Comparison of ENCODE assay signal across 19 mouse cellular contexts in genomic region chr16:21878834-21879233, GRCm38 (mm10).
"Had no signal": no experiment of that assay in that cellular context is flagged by ENCODE, and none has a peak within 500 bp of the region (broad histone marks: within the 10 kb centered on the region; RNA-seq: fewer than 3 reads in every experiment).

No protein-coding gene starts in this region.

- H3K27ac ChIP-seq: liver, embryonic 15.5 days; midbrain, embryonic 10.5 days; midbrain, embryonic 12.5 days; neural tube, embryonic 12.5 days had no signal

- H3K9me3 ChIP-seq: liver, embryonic 15.5 days; midbrain, embryonic 10.5 days; midbrain, embryonic 12.5 days; neural tube, embryonic 12.5 days had no signal

- H3K36me3 ChIP-seq: liver, embryonic 15.5 days; midbrain, embryonic 10.5 days; midbrain, embryonic 12.5 days; neural tube, embryonic 12.5 days had no signal

- H3K4me1 ChIP-seq: liver, embryonic 15.5 days had no signal

- H3K4me3 ChIP-seq: liver, embryonic 15.5 days; midbrain, embryonic 10.5 days; midbrain, embryonic 12.5 days; myocyte; neural tube, embryonic 12.5 days had no signal

- H3K4me2 ChIP-seq: liver, embryonic 15.5 days; lung, embryonic 14.5 days; midbrain, embryonic 12.5 days; neural tube, embryonic 12.5 days had no signal

- DNase-seq: lung, adult 18-20 months; lung, embryonic 14.5 days; lung, postnatal 10 days; lung, postnatal 4 days; midbrain, embryonic 14.5 days; retina, postnatal 1 day; right cerebral cortex, adult 18-20 months; right cerebral cortex, postnatal 25 days; right cerebral cortex, postnatal 4 days; spleen, adult 18-20 months; thymus, adult 18-20 months; thymus, postnatal 14 days; thymus, postnatal 36 days had no signal

- H3K9ac ChIP-seq: liver, embryonic 15.5 days; lung, embryonic 14.5 days; midbrain, embryonic 12.5 days; neural tube, embryonic 12.5 days had no signal

- H3K27me3 ChIP-seq: liver, embryonic 15.5 days; midbrain, embryonic 12.5 days; neural tube, embryonic 12.5 days had no signal

- ATAC-seq: midbrain, embryonic 16.5 days had no signal
